Mouse (Mus musculus): Measurements from ENCODE around the gene Astn1. TPM values are rescaled to one million over a fixed set of nuclear protein-coding genes. Genes with fewer than 3 reads are reported as not detected.

The Astn1 gene
- total and polyA plus RNA-seq, 3 experiments, result not detected

- no peaks in the 10 kb centered on the region for H3K4me1 ChIP-seq (ENCODE audit: control insufficient read depth in 1 of 2, insufficient read depth in 2 of 2, low read length in 2 of 2)
- H3K9ac ChIP-seq (ENCODE audit: control insufficient read depth, low read depth, low read length, poor library complexity, severe bottlenecking), result no peak overlapping the region
- no peaks in the 10 kb centered on the region for H3K36me3 ChIP-seq (ENCODE audit: control insufficient read depth in 1 of 2, insufficient read depth in 2 of 2, low read length in 2 of 2)
- DNase-seq (ENCODE audit: low read depth, low spot score), result no peak
- no peaks in the 10 kb centered on the region for H3K9me3 ChIP-seq (replicated peaks; ENCODE audit: insufficient read depth, low read length)
- H3K27me3 ChIP-seq (ENCODE audit: control insufficient read depth in 1 of 2, insufficient read depth in 2 of 2, low read length in 2 of 2), result no peaks in the 10 kb centered on the region
- no peaks in the 10 kb centered on the region for H3K79me2 ChIP-seq (ENCODE audit: control insufficient read depth, insufficient read depth, low read length, poor library complexity)
- TF ChIP-seq RAD21 (IDR thresholded peaks at IDR 0.05; ENCODE audit: low read depth, low read length), result no peak
- TF ChIP-seq GABPA (IDR thresholded peaks at IDR 0.05; ENCODE audit: low read depth, low read length), result no peak
- TF ChIP-seq RCOR1 (IDR thresholded peaks at IDR 0.05; ENCODE audit: low read depth, low read length), result no peak
- no peak for TF ChIP-seq ZC3H11A (IDR thresholded peaks at IDR 0.05; ENCODE audit: low read depth, low read length)
- no peak for TF ChIP-seq NRF1 (IDR thresholded peaks at IDR 0.05; ENCODE audit: insufficient read depth, low read depth, low read length, poor library complexity, severe bottlenecking)
- TF ChIP-seq POLR2A (IDR thresholded peaks at IDR 0.05; ENCODE audit: control insufficient read depth in 1 of 2, insufficient read depth in 1 of 2, low read depth in 1 of 2, low read length in 2 of 2, poor library complexity in 1 of 2), result no peak
- TF ChIP-seq SMC3 (IDR thresholded peaks at IDR 0.05; ENCODE audit: low read depth, low read length), result no peak
- no peak for TF ChIP-seq MYB (IDR thresholded peaks at IDR 0.05; ENCODE audit: low read depth, low read length)
- no peak for TF ChIP-seq MAFK (IDR thresholded peaks at IDR 0.05; ENCODE audit: borderline replicate concordance, low read depth, low read length)
- no peak for TF ChIP-seq CTCF (IDR thresholded peaks at IDR 0.05 in 2 of 3, conservative IDR thresholded peaks at IDR 0.05 in 1 of 3; ENCODE audit: control insufficient read depth in 1 of 3, insufficient read depth in 1 of 3, low read depth in 2 of 3, low read length in 3 of 3, poor library complexity in 1 of 3, severe bottlenecking in 1 of 3)
- TF ChIP-seq MAX (IDR thresholded peaks at IDR 0.05; ENCODE audit: low read length), result no peak
- no peak for TF ChIP-seq E2F4 (IDR thresholded peaks at IDR 0.05; ENCODE audit: borderline replicate concordance, low read depth, low read length)
- TF ChIP-seq MAZ (IDR thresholded peaks at IDR 0.05; ENCODE audit: low read depth, low read length), result no peak
- TF ChIP-seq ZKSCAN1 (IDR thresholded peaks at IDR 0.05; ENCODE audit: low read depth, low read length), result no peak
- TF ChIP-seq ETS1 (IDR thresholded peaks at IDR 0.05; ENCODE audit: low read depth, low read length), result no peak
- no peak for TF ChIP-seq TCF12 (IDR thresholded peaks at IDR 0.05; ENCODE audit: low read depth, low read length)
- TF ChIP-seq GATA1 (IDR thresholded peaks at IDR 0.05; ENCODE audit: low read depth, low read length), result no peak
- TF ChIP-seq SIN3A (IDR thresholded peaks at IDR 0.05; ENCODE audit: low read length), result no peak
- TF ChIP-seq CHD1 (IDR thresholded peaks at IDR 0.05; ENCODE audit: low read depth, low read length), result no peak
- no peak overlapping the region for H3K27ac ChIP-seq (ENCODE audit: control insufficient read depth, low read depth, low read length)
- H3K4me3 ChIP-seq (ENCODE audit: control insufficient read depth in 1 of 2, insufficient read depth in 1 of 2, low read depth in 2 of 2, low read length in 2 of 2), result no peak overlapping the region
These were observed 192.0 kb downstream of the Astn1 start for GRCm38 (mm10) chr1:158554020-158554505.

- no peak for DNase-seq (ENCODE audit: low read depth, low spot score)
- H3K79me2 ChIP-seq (ENCODE audit: control insufficient read depth, insufficient read depth, low read length, poor library complexity), result no peaks in the 10 kb centered on the region
- no peak overlapping the region for H3K9ac ChIP-seq (ENCODE audit: control insufficient read depth, low read depth, low read length, poor library complexity, severe bottlenecking)
- no peak overlapping the region for H3K27ac ChIP-seq (ENCODE audit: control insufficient read depth, low read depth, low read length)
- H3K4me3 ChIP-seq (ENCODE audit: control insufficient read depth in 1 of 2, insufficient read depth in 1 of 2, low read depth in 2 of 2, low read length in 2 of 2), result no peak overlapping the region
- no peaks in the 10 kb centered on the region for H3K27me3 ChIP-seq (ENCODE audit: control insufficient read depth in 1 of 2, insufficient read depth in 2 of 2, low read length in 2 of 2)
- H3K36me3 ChIP-seq (ENCODE audit: control insufficient read depth in 1 of 2, insufficient read depth in 2 of 2, low read length in 2 of 2), result no peaks in the 10 kb centered on the region
- H3K9me3 ChIP-seq (replicated peaks; ENCODE audit: insufficient read depth, low read length), result no peaks in the 10 kb centered on the region
- H3K4me1 ChIP-seq (ENCODE audit: control insufficient read depth in 1 of 2, insufficient read depth in 2 of 2, low read length in 2 of 2), result no peaks in the 10 kb centered on the region
- no peak for TF ChIP-seq MXI1 (IDR thresholded peaks at IDR 0.05; ENCODE audit: low read depth, low read length)
- no peak for TF ChIP-seq ZMIZ1 (IDR thresholded peaks at IDR 0.05; ENCODE audit: low read depth, low read length)
- no peak for TF ChIP-seq GABPA (IDR thresholded peaks at IDR 0.05; ENCODE audit: low read depth, low read length)
- no peak for TF ChIP-seq TBP (IDR thresholded peaks at IDR 0.05; ENCODE audit: low read depth, low read length)
- no peak for TF ChIP-seq NELFE (IDR thresholded peaks at IDR 0.05; ENCODE audit: low read depth, low read length)
- no peak for TF ChIP-seq CHD1 (IDR thresholded peaks at IDR 0.05; ENCODE audit: low read depth, low read length)
- TF ChIP-seq MEF2A (IDR thresholded peaks at IDR 0.05; ENCODE audit: extremely low read depth, insufficient replicate concordance, low read depth, low read length, poor library complexity, severe bottlenecking), result no peak
- no peak for TF ChIP-seq MYB (IDR thresholded peaks at IDR 0.05; ENCODE audit: low read depth, low read length)
- TF ChIP-seq BHLHE40 (IDR thresholded peaks at IDR 0.05; ENCODE audit: borderline replicate concordance, low read depth, low read length), result no peak
- no peak for TF ChIP-seq ELF1 (IDR thresholded peaks at IDR 0.05; ENCODE audit: low read depth, low read length)
- TF ChIP-seq USF1 (IDR thresholded peaks at IDR 0.05; ENCODE audit: low read depth, low read length), result no peak
- no peak for TF ChIP-seq SIN3A (IDR thresholded peaks at IDR 0.05; ENCODE audit: low read length)
- TF ChIP-seq JUND (IDR thresholded peaks at IDR 0.05; ENCODE audit: low read depth, low read length), result no peak
- TF ChIP-seq RAD21 (IDR thresholded peaks at IDR 0.05; ENCODE audit: low read depth, low read length), result no peak
- TF ChIP-seq NRF1 (IDR thresholded peaks at IDR 0.05; ENCODE audit: insufficient read depth, low read depth, low read length, poor library complexity, severe bottlenecking), result no peak
- TF ChIP-seq CTCF (IDR thresholded peaks at IDR 0.05 in 2 of 3, conservative IDR thresholded peaks at IDR 0.05 in 1 of 3; ENCODE audit: control insufficient read depth in 1 of 3, insufficient read depth in 1 of 3, low read depth in 2 of 3, low read length in 3 of 3, poor library complexity in 1 of 3, severe bottlenecking in 1 of 3), result no peak
- TF ChIP-seq HCFC1 (IDR thresholded peaks at IDR 0.05; ENCODE audit: low read depth, low read length), result no peak
These were observed 211.1 kb downstream of the Astn1 start for GRCm38 (mm10) chr1:158573168-158573567.

All from MEL (cell line).